Mouse (Mus musculus) myocyte (in vitro differentiated cells): ENCODE results near the gene Gm10283. TPM values are rescaled to one million over a fixed set of nuclear protein-coding genes. Genes with fewer than 3 reads are reported as not detected.

ENCODE experiments used
- H3K27me3 ChIP-seq: one replicate; pipeline ENCODE4 v1.6.1; 2011; ENCODE audit not compliant: control insufficient read depth, insufficient read depth, insufficient read length
- H3K36me3 ChIP-seq: one replicate; pipeline ENCODE4 v1.6.1; 2011; ENCODE audit not compliant: control insufficient read depth, insufficient read depth
- H3K4me2 ChIP-seq: one replicate; pipeline ENCODE4 v1.6.1; 2011; ENCODE audit warnings: low read depth, control low read depth
- H3K4me3 ChIP-seq: one replicate; pipeline ENCODE4 v1.5.1; 2011; ENCODE audit warnings: mild to moderate bottlenecking, control low read depth, moderate library complexity
- H3K79me2 ChIP-seq: one replicate; pipeline ENCODE4 v1.6.1; 2011; ENCODE audit not compliant: control insufficient read depth, insufficient read depth
- H3ac ChIP-seq: one replicate; pipeline ENCODE4 v1.6.1; 2011; ENCODE audit not compliant: control insufficient read depth, insufficient read length
- CEBPB ChIP-seq: IDR thresholded peaks from 2 replicates; pipeline ENCODE4 v1.6.1; 2011; ENCODE audit warnings: mild to moderate bottlenecking, moderate library complexity; ENCODE audit not compliant: poor library complexity, insufficient read depth, severe bottlenecking
- E2F4 ChIP-seq: IDR thresholded peaks from one replicate; pipeline ENCODE4 v1.6.1; 2011; ENCODE audit warnings: mild to moderate bottlenecking, control low read depth, moderate library complexity; ENCODE audit not compliant: insufficient read depth
- MAX ChIP-seq: IDR thresholded peaks from one replicate; pipeline ENCODE4 v1.6.1; 2011; ENCODE audit warnings: low read depth, mild to moderate bottlenecking, control low read depth
- MYOD1 ChIP-seq, 3 experiments: IDR thresholded peaks; one replicate each; pipeline ENCODE4 v1.6.1; 2011; ENCODE audit warnings: control low read depth in 2 of 3, low read depth in 2 of 3, mild to moderate bottlenecking in 2 of 3, moderate library complexity in 1 of 3; ENCODE audit not compliant: insufficient read length in 2 of 3, control insufficient read depth in 1 of 3
- MYOG ChIP-seq, 3 experiments: IDR thresholded peaks; one replicate each; pipeline ENCODE4 v1.6.1; 2011; ENCODE audit warnings: control low read depth in 2 of 3, low read depth in 2 of 3, mild to moderate bottlenecking in 2 of 3; ENCODE audit not compliant: insufficient read length in 2 of 3, control insufficient read depth in 1 of 3, insufficient read depth in 1 of 3
- POLR2A ChIP-seq: IDR thresholded peaks from one replicate; pipeline ENCODE4 v1.6.1; 2011; ENCODE audit warnings: low read depth, mild to moderate bottlenecking, control low read depth, moderate library complexity; ENCODE audit not compliant: insufficient read length
- POLR2AphosphoS2 ChIP-seq: IDR thresholded peaks from one replicate; pipeline ENCODE4 v1.6.1; 2011; ENCODE audit warnings: low read depth, control low read depth; ENCODE audit not compliant: insufficient read length
- REST ChIP-seq: IDR thresholded peaks from one replicate; pipeline ENCODE4 v1.6.1; 2011; ENCODE audit warnings: mild to moderate bottlenecking, control low read depth, moderate library complexity; ENCODE audit not compliant: insufficient read depth, insufficient read length
- SRF ChIP-seq: IDR thresholded peaks from one replicate; pipeline ENCODE4 v1.6.1; 2011; ENCODE audit warnings: low read depth; ENCODE audit not compliant: control insufficient read depth, insufficient read length
- TCF12 ChIP-seq: IDR thresholded peaks from one replicate; pipeline ENCODE4 v1.6.1; 2011; ENCODE audit warnings: mild to moderate bottlenecking, control low read depth; ENCODE audit not compliant: poor library complexity, insufficient read depth, severe bottlenecking
- TCF3 ChIP-seq: IDR thresholded peaks from one replicate; pipeline ENCODE4 v1.6.1; 2011; ENCODE audit warnings: low read depth, control low read depth; ENCODE audit not compliant: insufficient read length
- USF1 ChIP-seq: IDR thresholded peaks from one replicate; pipeline ENCODE4 v1.6.1; 2011; ENCODE audit warnings: low read depth, mild to moderate bottlenecking, control low read depth, moderate library complexity
- polyA plus RNA-seq: library from polyadenylated mRNA; unstranded; fragments of >200 nt; fragmentation: generic; extraction: Trizol; gene quantifications from one replicate; pipeline ENCODE4 v1.2.1, GENCODE M21; 2012; ENCODE audit warnings: missing spikeins

Gm10283 gene
- polyA plus RNA-seq, 1 experiment = not detected

- Histone ChIP-seq H3K4me3 (no peak overlapping the region), H3K27me3 (no peaks in the 10 kb centered on the region), H3K36me3 (no peaks in the 10 kb centered on the region), H3K4me2 (no peak overlapping the region), H3ac (no peak overlapping the region), H3K79me2 (no peaks in the 10 kb centered on the region)
- no peak for TF ChIP-seq SRF
- no peak for TF ChIP-seq TCF12
- TF ChIP-seq USF1 = no peak
- no peak for TF ChIP-seq REST
- TF ChIP-seq CEBPB = no peak
- no peak for TF ChIP-seq POLR2AphosphoS2
- no peak for TF ChIP-seq POLR2A
- no peak for TF ChIP-seq MYOG (IDR thresholded peaks at IDR 0.05; ENCODE audit: control insufficient read depth in 1 of 3, insufficient read depth in 1 of 3, insufficient read length in 2 of 3, low read depth in 2 of 3)
- no peak for TF ChIP-seq MYOD1 (IDR thresholded peaks at IDR 0.05; ENCODE audit: control insufficient read depth in 1 of 3, insufficient read length in 2 of 3, low read depth in 2 of 3)
- no peak for TF ChIP-seq MAX
- TF ChIP-seq TCF3 = no peak
These were observed 96.6 kb downstream of the Gm10283 start for GRCm38 (mm10) chr8:60406358-60406757.

DNA sequence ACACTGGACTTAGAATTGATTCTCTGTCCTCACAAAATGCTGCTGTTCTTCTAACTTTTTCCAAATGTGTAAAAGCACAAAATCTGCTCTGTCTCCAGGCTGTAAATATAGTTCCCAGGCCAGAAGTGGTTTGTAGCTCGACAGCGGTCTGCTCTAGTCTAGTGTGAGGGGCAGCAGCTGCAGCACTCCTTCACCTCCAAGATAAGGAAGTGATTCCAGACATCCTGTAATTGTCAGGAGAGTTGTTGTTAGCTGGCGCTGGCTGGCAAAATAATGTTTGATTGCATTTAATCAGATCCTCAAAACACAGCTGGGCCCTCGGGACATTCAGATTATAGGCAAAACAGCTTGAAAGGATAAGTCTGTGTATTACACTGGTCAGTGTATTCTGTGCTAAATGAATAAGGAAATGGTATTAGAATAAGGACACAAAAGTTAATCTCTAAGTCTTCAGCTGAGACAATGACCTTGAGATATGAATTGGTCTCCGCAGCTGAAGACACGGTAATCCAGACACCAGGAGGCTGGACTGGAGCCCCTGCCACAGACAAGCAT, 97.9 kb downstream of the Gm10283 start:
- H3K4me3 ChIP-seq = no peak overlapping the region
- H3K79me2 ChIP-seq = no peaks in the 10 kb centered on the region
- TF ChIP-seq TCF12 (no peak), POLR2A (no peak), MAX (no peak), SRF (no peak), POLR2AphosphoS2 (no peak), CEBPB (no peak), REST (no peak), E2F4 (no peak)
- H3K4me2 ChIP-seq = no peak overlapping the region
- H3ac ChIP-seq = no peak overlapping the region
- H3K36me3 ChIP-seq = no peaks in the 10 kb centered on the region
- H3K27me3 ChIP-seq = no peaks in the 10 kb centered on the region

DNA sequence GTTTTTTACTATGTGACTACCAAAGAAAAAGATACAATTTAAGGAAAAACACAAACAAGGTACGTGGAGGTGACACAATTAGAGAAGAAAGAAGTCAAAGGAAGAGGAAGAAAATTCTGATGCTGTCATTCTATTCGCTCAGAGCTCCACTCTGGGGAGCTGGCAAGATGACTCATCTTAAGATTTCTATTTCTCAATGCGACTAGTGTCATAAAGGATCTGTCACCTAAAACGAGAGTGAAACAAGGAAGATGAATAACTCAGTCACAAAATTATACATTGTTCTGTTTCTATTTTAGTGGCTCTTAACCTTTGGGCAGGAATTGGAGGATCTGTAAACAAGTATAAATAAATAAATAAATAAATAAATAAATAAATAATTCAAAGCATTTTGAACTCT, 109.3 kb downstream of the Gm10283 start:
- no peak for TF ChIP-seq MYOG (IDR thresholded peaks at IDR 0.05; ENCODE audit: control insufficient read depth in 1 of 3, insufficient read depth in 1 of 3, insufficient read length in 2 of 3, low read depth in 2 of 3)
- TF ChIP-seq CEBPB = no peak
- TF ChIP-seq MAX = no peak
- TF ChIP-seq TCF3 = no peak
- TF ChIP-seq REST = no peak
- no peak for TF ChIP-seq TCF12
- no peak for TF ChIP-seq MYOD1 (IDR thresholded peaks at IDR 0.05; ENCODE audit: control insufficient read depth in 1 of 3, insufficient read length in 2 of 3, low read depth in 2 of 3)
- TF ChIP-seq POLR2A = no peak
- no peak for TF ChIP-seq SRF
- TF ChIP-seq E2F4 = no peak
- TF ChIP-seq POLR2AphosphoS2 = no peak
- TF ChIP-seq USF1 = no peak

DNA sequence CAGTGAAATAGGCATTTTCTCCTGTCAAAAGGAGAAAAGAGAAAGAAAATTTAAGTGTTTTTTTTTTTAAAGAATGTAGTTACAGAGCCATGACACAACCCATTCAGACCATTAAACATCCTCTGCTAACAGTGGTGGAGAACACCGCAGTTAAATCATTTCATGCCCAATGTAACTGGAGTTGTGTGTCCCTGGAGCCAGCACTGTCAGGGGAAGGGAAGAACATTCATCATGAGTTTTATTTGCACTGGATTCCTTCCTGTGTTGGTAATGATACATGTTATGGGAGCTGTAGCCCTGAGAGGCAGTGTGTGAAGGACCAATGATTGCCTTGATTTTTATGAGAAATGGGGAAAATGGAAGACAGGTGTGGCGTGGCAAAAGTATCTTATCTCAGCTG, 116.4 kb downstream of the Gm10283 start:
- Histone ChIP-seq H3K4me3 (no peak overlapping the region), H3ac (no peak overlapping the region), H3K36me3 (no peaks in the 10 kb centered on the region), H3K27me3 (no peaks in the 10 kb centered on the region), H3K79me2 (no peaks in the 10 kb centered on the region), H3K4me2 (no peak overlapping the region)
- TF ChIP-seq POLR2AphosphoS2 (no peak), E2F4 (no peak), SRF (no peak), MAX (no peak), CEBPB (no peak)

More for the DNA sequence above, 109.3 kb downstream of the Gm10283 start:
- no peak overlapping the region for H3K4me3 ChIP-seq
- H3K79me2 ChIP-seq = no peaks in the 10 kb centered on the region
- H3K36me3 ChIP-seq = no peaks in the 10 kb centered on the region
- H3K27me3 ChIP-seq = no peaks in the 10 kb centered on the region
- H3ac ChIP-seq = no peak overlapping the region
- no peak overlapping the region for H3K4me2 ChIP-seq

Other genes with a start within 250 kb of the Gm10283 start
- 0.04 TPM for gene Aadat, start 2.7 kb upstream of the Gm10283 start, polyA plus RNA-seq
- gene Mfap3l, start 129.6 kb upstream of the Gm10283 start, polyA plus RNA-seq = 12.9 TPM